Mouse (Mus musculus) E14TG2a.4 (cell line): ENCODE data around the gene Tubgcp2.

ENCODE experiments used
- CTCF ChIP-seq: conservative IDR thresholded peaks from 2 replicates; pipeline ENCODE4 v1.5.1; 2014; ENCODE audit warnings: low read length
- NANOG ChIP-seq: IDR thresholded peaks from 2 replicates; pipeline ENCODE4 v1.6.1; 2014; ENCODE audit warnings: borderline replicate concordance, low read length, mixed read lengths

GRCm38 (mm10) chr7:140070042-140070711 is 33.7 kb upstream of the Tubgcp2 start:
- TF ChIP-seq CTCF (no peak), NANOG (no peak)
